Mouse (Mus musculus): Measurements from ENCODE around the gene Swt1. TPM values are rescaled to one million over a fixed set of nuclear protein-coding genes. Genes with fewer than 3 reads are reported as not detected.
A peak's percentile ranks its signal among the peaks of the same experiment; 100 is the strongest.

The Swt1 gene
- total and polyA plus RNA-seq, 2 experiments from 2014 or later: 7.4 to 16.0 TPM

DNA sequence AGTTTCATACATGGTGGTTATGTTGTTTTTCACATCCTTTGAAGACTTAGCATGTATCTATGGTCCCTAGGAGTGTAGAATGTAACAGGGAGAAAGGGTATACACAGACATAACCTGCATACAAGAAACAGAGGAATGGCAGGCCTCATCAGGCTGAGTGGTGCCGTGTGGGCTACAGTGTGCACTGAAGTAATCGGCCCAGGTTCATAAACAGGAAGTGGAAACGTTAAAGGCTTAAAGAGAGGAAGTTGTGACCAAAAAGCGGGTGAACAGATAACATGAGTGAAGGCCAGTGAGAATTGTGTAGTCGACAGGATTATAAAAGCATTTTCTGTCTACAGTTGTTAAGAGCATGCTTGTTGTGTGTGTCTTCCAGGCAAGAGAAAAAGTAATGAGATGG, 28.8 kb upstream of the Swt1 start:
- Histone ChIP-seq H3K27ac (ENCODE audit: low read depth, low read length) (no peak overlapping the region), H3K36me3 (ENCODE audit: insufficient read depth, low read length) (peaks cover 37% of the 10 kb centered on the region), H3K4me2 (ENCODE audit: low read depth, low read length, poor library complexity, severe bottlenecking) (no peak overlapping the region), H3K27me3 (ENCODE audit: insufficient read depth, low read length) (no peaks in the 10 kb centered on the region), H3K4me3 (ENCODE audit: low read depth, low read length) (no peak overlapping the region), H3K9me3 (ENCODE audit: low read length) (no peaks in the 10 kb centered on the region), H3K4me1 (ENCODE audit: insufficient read depth, low read length) (no peaks in the 10 kb centered on the region), H3K9ac (replicated peaks; ENCODE audit: low read length, poor library complexity, severe bottlenecking) (no peak overlapping the region)
- DNase-seq (ENCODE audit: low spot score): no peak
- ATAC-seq (ENCODE audit: low FRiP score): no peak
- TF ChIP-seq CTCF (IDR thresholded peaks at IDR 0.05): no peak
- WGBS: 88% methylated on average over 5 of the region's 5 CpGs

DNA sequence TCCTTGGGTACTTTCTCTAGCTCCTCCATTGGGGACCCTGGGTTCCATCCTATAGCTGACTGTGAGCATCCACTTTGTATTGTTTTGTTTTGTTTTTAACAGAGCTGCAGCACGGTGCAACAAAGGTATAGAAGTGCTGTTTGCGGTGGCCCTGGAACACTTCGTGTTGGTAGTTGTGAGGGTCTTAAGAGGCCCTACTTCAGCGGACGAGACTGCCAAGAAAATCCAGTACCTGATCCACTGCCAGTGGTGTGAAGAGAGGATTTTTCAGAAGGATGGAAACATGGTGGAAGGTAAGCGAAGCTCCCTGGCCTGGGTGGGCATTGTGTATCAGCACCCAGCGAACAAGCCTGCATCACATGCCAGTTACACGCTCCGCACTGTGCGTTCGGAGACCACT, 23.7 kb upstream of the Swt1 start:
- H3K4me1 ChIP-seq (ENCODE audit: insufficient read depth, low read length): no peaks in the 10 kb centered on the region
- DNase-seq (ENCODE audit: low spot score) (no peak), ATAC-seq (ENCODE audit: low FRiP score) (no peak)
- H3K36me3 ChIP-seq (ENCODE audit: insufficient read depth, low read length): peaks cover 31% of the 10 kb centered on the region
- no peak overlapping the region for H3K9ac ChIP-seq (replicated peaks; ENCODE audit: low read length, poor library complexity, severe bottlenecking)
- TF ChIP-seq CTCF (IDR thresholded peaks at IDR 0.05): no peak
- no peaks in the 10 kb centered on the region for H3K27me3 ChIP-seq (ENCODE audit: insufficient read depth, low read length)
- no peak overlapping the region for H3K4me2 ChIP-seq (ENCODE audit: low read depth, low read length, poor library complexity, severe bottlenecking)
- H3K4me3 ChIP-seq (ENCODE audit: low read depth, low read length): no peak overlapping the region
- no peaks in the 10 kb centered on the region for H3K9me3 ChIP-seq (ENCODE audit: low read length)
- WGBS: 97% methylated on average over 11 of the region's 11 CpGs
- no peak overlapping the region for H3K27ac ChIP-seq (ENCODE audit: low read depth, low read length)

GRCm38 (mm10) chr1:151450851-151451250, 22.6 kb upstream of the Swt1 start:
- Histone ChIP-seq H3K27me3 (ENCODE audit: insufficient read depth, low read length) (no peaks in the 10 kb centered on the region), H3K9me3 (ENCODE audit: low read length) (no peaks in the 10 kb centered on the region), H3K27ac (ENCODE audit: low read depth, low read length) (no peak overlapping the region), H3K36me3 (ENCODE audit: insufficient read depth, low read length) (peaks cover 28% of the 10 kb centered on the region), H3K4me1 (ENCODE audit: insufficient read depth, low read length) (no peaks in the 10 kb centered on the region), H3K4me3 (ENCODE audit: low read depth, low read length) (no peak overlapping the region), H3K9ac (replicated peaks; ENCODE audit: low read length, poor library complexity, severe bottlenecking) (no peak overlapping the region), H3K4me2 (ENCODE audit: low read depth, low read length, poor library complexity, severe bottlenecking) (no peak overlapping the region)
- DNase-seq (ENCODE audit: low spot score) (peak; percentile 34), ATAC-seq (ENCODE audit: low FRiP score) (no peak)
- 96% methylated on average over 1 of the region's 2 CpGs for WGBS
- peak; percentile 50 for TF ChIP-seq CTCF (IDR thresholded peaks at IDR 0.05)

DNA sequence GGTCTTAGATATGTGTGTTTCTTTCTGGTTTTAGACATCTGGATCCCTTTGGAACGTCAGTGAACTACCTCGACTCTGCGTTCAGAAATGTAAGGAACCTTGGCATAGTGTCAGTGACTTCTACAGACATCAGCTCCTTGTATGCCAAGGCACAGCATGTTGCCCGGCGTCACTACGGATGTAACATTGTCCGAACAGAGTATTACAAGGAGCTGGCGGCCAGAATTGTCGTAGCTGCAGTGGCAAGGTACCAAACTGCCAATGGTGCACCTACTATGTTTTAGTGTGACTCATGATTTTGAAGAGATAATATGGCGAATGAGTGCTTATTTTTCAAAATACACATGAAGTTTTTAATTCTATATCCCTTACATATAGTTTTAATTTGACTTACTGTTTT, 21.6 kb upstream of the Swt1 start:
- H3K9me3 ChIP-seq (ENCODE audit: low read length): no peaks in the 10 kb centered on the region
- 95% methylated on average over 10 of the region's 10 CpGs for WGBS
- peaks cover 37% of the 10 kb centered on the region for H3K36me3 ChIP-seq (ENCODE audit: insufficient read depth, low read length)

GRCm38 (mm10) chr1:151435431-151435830, 7.2 kb upstream of the Swt1 start:
- H3K9me3 ChIP-seq (ENCODE audit: low read length): no peaks in the 10 kb centered on the region
- TF ChIP-seq CTCF (IDR thresholded peaks at IDR 0.05): no peak
- no peak overlapping the region for H3K27ac ChIP-seq (ENCODE audit: low read depth, low read length)
- no peaks in the 10 kb centered on the region for H3K4me1 ChIP-seq (ENCODE audit: insufficient read depth, low read length)
- no peak overlapping the region for H3K4me3 ChIP-seq (ENCODE audit: low read depth, low read length)
- no peak for DNase-seq (ENCODE audit: low spot score)
- WGBS: 93% methylated on average over 6 of the region's 6 CpGs
- no peak for ATAC-seq (ENCODE audit: low FRiP score)
- H3K9ac ChIP-seq (replicated peaks; ENCODE audit: low read length, poor library complexity, severe bottlenecking): no peak overlapping the region
- peaks cover 29% of the 10 kb centered on the region for H3K36me3 ChIP-seq (ENCODE audit: insufficient read depth, low read length)
- H3K4me2 ChIP-seq (ENCODE audit: low read depth, low read length, poor library complexity, severe bottlenecking): no peak overlapping the region
- no peaks in the 10 kb centered on the region for H3K27me3 ChIP-seq (ENCODE audit: insufficient read depth, low read length)

More for the DNA sequence above, 21.6 kb upstream of the Swt1 start:
- no peak overlapping the region for H3K4me3 ChIP-seq (ENCODE audit: low read depth, low read length)
- no peak overlapping the region for H3K27ac ChIP-seq (ENCODE audit: low read depth, low read length)
- no peak overlapping the region for H3K4me2 ChIP-seq (ENCODE audit: low read depth, low read length, poor library complexity, severe bottlenecking)
- no peak for ATAC-seq (ENCODE audit: low FRiP score)
- H3K27me3 ChIP-seq (ENCODE audit: insufficient read depth, low read length): no peaks in the 10 kb centered on the region
- H3K4me1 ChIP-seq (ENCODE audit: insufficient read depth, low read length): no peaks in the 10 kb centered on the region
- no peak for DNase-seq (ENCODE audit: low spot score)
- no peak overlapping the region for H3K9ac ChIP-seq (replicated peaks; ENCODE audit: low read length, poor library complexity, severe bottlenecking)
- no peak for TF ChIP-seq CTCF (IDR thresholded peaks at IDR 0.05)

GRCm38 (mm10) chr1:151429316-151429715, 1.1 kb upstream of the Swt1 start:
- TF ChIP-seq CTCF (IDR thresholded peaks at IDR 0.05): no peak
- Histone ChIP-seq H3K4me1 (ENCODE audit: insufficient read depth, low read length) (peaks cover 6% of the 10 kb centered on the region), H3K9me3 (ENCODE audit: low read length) (no peaks in the 10 kb centered on the region), H3K9ac (replicated peaks; ENCODE audit: low read length, poor library complexity, severe bottlenecking) (peak overlapping the region; percentile 89), H3K27me3 (ENCODE audit: insufficient read depth, low read length) (no peaks in the 10 kb centered on the region), H3K27ac (ENCODE audit: low read depth, low read length) (peak overlapping the region; percentile 98; the same call in 1 of the 2 replicates), H3K4me3 (ENCODE audit: low read depth, low read length) (peak overlapping the region; percentile 88), H3K36me3 (ENCODE audit: insufficient read depth, low read length) (0 out of 2 replicates have a peak, but pooled peaks cover 3% of the 10 kb centered on the region), H3K4me2 (ENCODE audit: low read depth, low read length, poor library complexity, severe bottlenecking) (peak overlapping the region; percentile 64)
- ATAC-seq (ENCODE audit: low FRiP score): no peak
- DNase-seq (ENCODE audit: low spot score): peak; percentile 1
- 41% methylated on average over 9 of the region's 9 CpGs for WGBS
